Mouse (Mus musculus) liver, postnatal 0 days (tissue): ENCODE data around the gene Retsat.

Source experiments
- CTCF ChIP-seq: sonication (generic); IDR thresholded peaks from 2 replicates; pipeline ENCODE4 v1.5.1; 2016; ENCODE audit warnings: antibody characterized with exemption, low read depth
- EP300 ChIP-seq: IDR thresholded peaks from 2 replicates; pipeline ENCODE4 v1.6.1; 2016; ENCODE audit warnings: antibody characterized with exemption, low read depth, mild to moderate bottlenecking

GRCm38 (mm10) chr6:72616643-72617288, 18.5 kb downstream of the Retsat start, which contains the start of gene Tgoln1:
- TF ChIP-seq CTCF (no peak), EP300 (no peak; the same call in 1 of the 2 replicates)
